Mouse (Mus musculus) limb, embryonic 14.5 days (tissue): ENCODE data around the gene Wdr82. TPM values are rescaled to one million over a fixed set of nuclear protein-coding genes. Genes with fewer than 3 reads are reported as not detected.

Source experiments
- ATAC-seq: fragments of 200-750 bp; cut with Nextera tagmentation; 2 replicates; pipeline ENCODE4 v1.8.0; 2017; ENCODE audit warnings: low read depth, moderate number of reproducible peaks, moderate TSS enrichment; ENCODE audit not compliant: low FRiP score
- DNase-seq: peaks from one replicate; pipeline ENCODE4 v3.0.0-alpha.2; 2015; ENCODE audit warnings: low spot score
- H3K27ac ChIP-seq: fragments of 300-500 bp; sonication (generic); replicated peaks from 2 replicates; pipeline ENCODE4 v1.5.1; 2014; ENCODE audit warnings: low read depth, mild to moderate bottlenecking, low read length, moderate library complexity, mixed read lengths
- H3K27me3 ChIP-seq: fragments of 300-500 bp; sonication (generic); 2 replicates; pipeline ENCODE4 v1.6.1; 2014; ENCODE audit warnings: low read length, mixed read lengths; ENCODE audit not compliant: control insufficient read depth, insufficient read depth
- H3K36me3 ChIP-seq: fragments of 300-500 bp; sonication (generic); 2 replicates; pipeline ENCODE4 v1.6.1; 2014; ENCODE audit warnings: mild to moderate bottlenecking, low read length, moderate library complexity, mixed read lengths; ENCODE audit not compliant: control insufficient read depth, insufficient read depth
- H3K4me1 ChIP-seq: fragments of 300-500 bp; sonication (generic); 2 replicates; pipeline ENCODE4 v1.6.1; 2014; ENCODE audit warnings: antibody characterized with exemption, low read length, mixed read lengths; ENCODE audit not compliant: control insufficient read depth, insufficient read depth
- H3K4me2 ChIP-seq: fragments of 300-500 bp; sonication (generic); replicated peaks from 2 replicates; pipeline ENCODE4 v1.6.1; 2014; ENCODE audit warnings: low read depth, mild to moderate bottlenecking, low read length, moderate library complexity; ENCODE audit not compliant: severe bottlenecking
- H3K4me3 ChIP-seq: fragments of 300-500 bp; sonication (generic); replicated peaks from 2 replicates; pipeline ENCODE4 v1.5.1; 2014; ENCODE audit warnings: low read length
- H3K9ac ChIP-seq: fragments of 300-500 bp; sonication (generic); 2 replicates; pipeline ENCODE4 v1.6.1; 2014; ENCODE audit warnings: mild to moderate bottlenecking, low read depth, low read length, moderate library complexity; ENCODE audit not compliant: severe bottlenecking
- H3K9me3 ChIP-seq: fragments of 300-500 bp; sonication (generic); 2 replicates; pipeline ENCODE4 v1.6.1; 2016; ENCODE audit warnings: low read length; ENCODE audit not compliant: control insufficient read depth
- POLR2A ChIP-seq: fragments of 200-500 bp; IDR thresholded peaks from 2 replicates; pipeline ENCODE4 v1.8.0; 2012; ENCODE audit warnings: inconsistent platforms, mild to moderate bottlenecking, moderate library complexity, borderline replicate concordance; ENCODE audit not compliant: insufficient read depth, insufficient read length; ENCODE audit errors: extremely low read depth
- WGBS: fragments of 180-500 bp; shearing (Covaris S2); extraction: QIAGEN DNeasy Blood & Tissue Kit; methylation state at CpG from one replicate; pipeline ENCODE4 v1.1.7; 2014; 5-methylcytosine and 5-hydroxymethylcytosine counted together
- polyA plus RNA-seq, 2 experiments: library from polyadenylated mRNA; depleted of rRNA in 1 of 2; stranded (reverse) in 1 of 2; unstranded in 1 of 2; fragments of >200 nt; fragmentation: Nextera tagmentation in 1 of 2; extraction: Ambion mirVana in 1 of 2; gene quantifications; 2 replicates each; pipeline versions ENCODE4 v1.2.1 to v1.2.3; 2012 to 2014

Wdr82 gene
- polyA plus RNA-seq (2012; rRNA removed) (104 and 122 TPM in 2 replicates), polyA plus RNA-seq (2014; fragmentation: Nextera tagmentation; extraction: Ambion mirVana) (30.2 and 32.5 TPM in 2 replicates)

GRCm38 (mm10) chr9:106170556-106171345 lies at the start of gene Wdr82:
Gene Wdr82 (plus strand): TSS chr9:106170928.
- H3K4me1 ChIP-seq: peaks cover 20% of the 10 kb centered on the region
- peak within 1 kb of the TSS; percentile 73 for H3K4me2 ChIP-seq
- ATAC-seq (peak; percentile 94), DNase-seq (peak; percentile 86)
- no peaks in the 10 kb centered on the region for H3K9me3 ChIP-seq
- WGBS: under 1% methylated on average over 69 of the region's 81 CpGs
- TF ChIP-seq POLR2A: peak; percentile 94; the same call in 1 of the 2 replicates
- H3K27me3 ChIP-seq: no peaks in the 10 kb centered on the region
- peak within 1 kb of the TSS; percentile 90 for H3K9ac ChIP-seq
- no peaks in the 10 kb centered on the region for H3K36me3 ChIP-seq
- H3K4me3 ChIP-seq: peak within 1 kb of the TSS; percentile 76
- H3K27ac ChIP-seq: peak within 1 kb of the TSS; percentile 96

DNA sequence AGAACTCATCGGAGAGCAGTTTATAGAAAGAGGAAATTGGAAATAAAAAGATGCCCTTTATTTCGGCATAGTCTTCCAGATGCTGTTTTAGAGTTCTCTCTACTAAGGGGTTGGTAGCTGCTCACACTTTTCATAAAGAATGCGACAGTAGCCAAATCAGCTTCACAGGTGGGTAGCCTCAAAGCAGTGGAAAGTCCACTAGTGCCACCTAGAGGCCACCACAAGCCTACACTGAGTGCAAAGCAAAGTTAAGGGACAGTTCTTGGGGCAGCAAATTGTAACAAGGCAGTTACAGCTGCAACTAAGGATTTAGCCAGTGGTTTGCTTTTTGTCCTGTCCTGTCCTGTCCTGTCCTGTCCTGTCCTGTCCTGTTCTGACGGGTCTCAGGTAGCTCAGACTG lies 47.1 kb upstream of the Wdr82 start:
- H3K36me3 ChIP-seq: no peaks in the 10 kb centered on the region
- DNase-seq: no peak
- no peak overlapping the region for H3K9ac ChIP-seq
- ATAC-seq: no peak
- no peak overlapping the region for H3K4me3 ChIP-seq
- H3K4me2 ChIP-seq: no peak overlapping the region
- no peak overlapping the region for H3K27ac ChIP-seq
- no peaks in the 10 kb centered on the region for H3K27me3 ChIP-seq
- TF ChIP-seq POLR2A: no peak
- no peaks in the 10 kb centered on the region for H3K9me3 ChIP-seq
- 43% methylated on average over 4 of the region's 4 CpGs for WGBS
- H3K4me1 ChIP-seq: no peaks in the 10 kb centered on the region

DNA sequence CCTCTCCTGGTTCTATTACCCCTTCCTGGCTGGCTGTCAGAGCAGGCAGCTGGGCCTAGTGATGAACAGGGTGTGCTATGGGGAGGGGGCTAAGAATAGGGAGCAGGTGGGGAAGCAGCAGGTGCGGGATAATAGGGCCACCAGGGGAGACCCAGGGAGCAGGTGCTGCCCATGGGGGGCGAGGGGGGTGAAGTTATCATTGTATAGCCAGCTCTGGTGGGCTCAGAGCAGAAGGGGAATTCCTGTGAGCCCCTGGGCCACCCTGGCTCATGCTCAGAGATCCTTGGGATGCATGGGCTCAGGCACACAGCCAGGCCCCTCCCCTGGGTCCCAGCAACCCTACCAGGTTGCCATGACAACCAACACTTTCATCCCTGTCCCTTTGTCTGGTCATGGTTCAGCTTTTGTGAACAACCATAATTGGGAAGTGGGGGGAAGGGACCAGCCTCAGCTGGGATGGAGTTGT lies 43.9 kb upstream of the Wdr82 start:
- no peak for TF ChIP-seq POLR2A
- no peaks in the 10 kb centered on the region for H3K27me3 ChIP-seq
- no peak overlapping the region for H3K4me2 ChIP-seq
- H3K4me1 ChIP-seq: no peaks in the 10 kb centered on the region
- no peaks in the 10 kb centered on the region for H3K36me3 ChIP-seq
- no peak overlapping the region for H3K9ac ChIP-seq
- no peak for DNase-seq
- no peaks in the 10 kb centered on the region for H3K9me3 ChIP-seq
- no peak for ATAC-seq
- H3K27ac ChIP-seq: no peak overlapping the region
- no peak overlapping the region for H3K4me3 ChIP-seq
- 41% methylated on average over 2 of the region's 2 CpGs for WGBS

DNA sequence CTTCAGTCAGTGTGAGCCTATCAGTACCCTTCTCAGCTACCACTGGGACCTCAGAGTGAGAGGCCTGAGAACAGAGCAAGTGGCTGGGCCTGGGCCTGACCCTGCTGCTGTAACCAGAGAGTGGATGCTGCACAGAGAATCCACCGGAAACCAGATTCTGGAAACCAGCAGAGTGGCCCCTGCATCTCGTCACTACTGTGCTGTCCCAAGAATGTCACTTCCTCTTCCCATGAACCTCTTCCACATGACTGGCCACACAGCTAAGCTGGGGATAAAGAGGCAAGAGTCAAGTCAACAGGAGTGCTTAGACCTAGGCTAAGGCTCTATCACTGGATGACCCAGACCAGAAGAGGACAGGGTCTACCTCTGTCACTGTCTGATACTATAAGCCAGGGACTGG lies 41.7 kb upstream of the Wdr82 start:
- WGBS: 81% methylated on average over 2 of the region's 2 CpGs

DNA sequence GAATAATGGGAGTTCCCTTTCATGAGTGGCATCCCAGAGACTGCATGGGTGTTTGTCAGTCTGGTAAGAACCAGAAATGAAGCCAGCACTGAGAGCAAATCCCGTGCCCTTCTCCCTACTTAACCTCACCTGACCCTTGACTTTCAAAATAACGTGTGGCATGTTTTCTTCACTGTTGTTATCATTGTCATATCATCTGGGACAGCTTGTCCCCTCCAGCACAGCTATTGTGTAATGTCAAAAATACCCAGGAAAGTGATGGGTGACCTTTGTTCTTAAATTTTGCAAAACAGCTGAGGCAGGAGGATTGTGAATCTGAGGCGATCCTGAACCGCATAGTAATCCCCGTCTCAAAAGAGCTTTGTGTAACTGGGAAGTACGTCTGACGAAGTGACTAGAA lies 40.5 kb upstream of the Wdr82 start:
- Histone ChIP-seq H3K4me3 (no peak overlapping the region), H3K27me3 (no peaks in the 10 kb centered on the region), H3K36me3 (no peaks in the 10 kb centered on the region), H3K9ac (no peak overlapping the region), H3K27ac (no peak overlapping the region), H3K4me1 (no peaks in the 10 kb centered on the region), H3K9me3 (no peaks in the 10 kb centered on the region), H3K4me2 (no peak overlapping the region)
- DNase-seq (no peak), ATAC-seq (no peak)
- no peak for TF ChIP-seq POLR2A
- WGBS: 79% methylated on average over 7 of the region's 7 CpGs

More for the DNA sequence above, 41.7 kb upstream of the Wdr82 start:
- Histone ChIP-seq H3K4me2 (no peak overlapping the region), H3K27me3 (no peaks in the 10 kb centered on the region), H3K4me3 (no peak overlapping the region), H3K36me3 (no peaks in the 10 kb centered on the region), H3K9me3 (no peaks in the 10 kb centered on the region), H3K4me1 (no peaks in the 10 kb centered on the region), H3K9ac (no peak overlapping the region), H3K27ac (no peak overlapping the region)
- DNase-seq (no peak), ATAC-seq (no peak)
- TF ChIP-seq POLR2A: no peak
